Mouse (Mus musculus) thymus, adult 2 months (tissue): ENCODE results near the gene Ckap4. TPM values are rescaled to one million over a fixed set of nuclear protein-coding genes. Genes with fewer than 3 reads are reported as not detected.

ENCODE experiments used
- DNase-seq: peaks from one replicate; pipeline ENCODE4 v3.0.0; 2021
- H3K27ac ChIP-seq: fragments of 200-500 bp; 2 replicates; pipeline ENCODE4 v1.5.1; 2012; ENCODE audit warnings: low read length, control low read depth; ENCODE audit not compliant: control insufficient read depth, insufficient read depth
- H3K27me3 ChIP-seq: fragments of 200-500 bp; 2 replicates; pipeline ENCODE4 v1.6.1; 2012; ENCODE audit warnings: mild to moderate bottlenecking, low read length, moderate library complexity, mixed read lengths; ENCODE audit not compliant: control insufficient read depth, insufficient read depth
- H3K36me3 ChIP-seq: fragments of 200-500 bp; 2 replicates; pipeline ENCODE4 v1.6.1; 2012; ENCODE audit warnings: mild to moderate bottlenecking, low read length, moderate library complexity; ENCODE audit not compliant: control insufficient read depth, insufficient read depth
- H3K4me1 ChIP-seq: fragments of 200-500 bp; replicated peaks from 2 replicates; pipeline ENCODE4 v1.6.1; 2012; ENCODE audit warnings: low read length; ENCODE audit not compliant: control insufficient read depth, insufficient read depth
- H3K4me3 ChIP-seq: fragments of 200-500 bp; 2 replicates; pipeline ENCODE4 v1.5.1; 2012; ENCODE audit warnings: mild to moderate bottlenecking, low read length, control low read depth, moderate library complexity; ENCODE audit not compliant: control insufficient read depth, insufficient read depth
- CTCF ChIP-seq: fragments of 200-500 bp; IDR thresholded peaks from 2 replicates; pipeline ENCODE4 v1.5.1; 2012; ENCODE audit warnings: mild to moderate bottlenecking, control low read depth, low read length, moderate library complexity, borderline replicate concordance; ENCODE audit not compliant: control insufficient read depth, poor library complexity, insufficient read depth; ENCODE audit errors: extremely low read depth
- POLR2A ChIP-seq: fragments of 200-500 bp; IDR thresholded peaks from 2 replicates; pipeline ENCODE4 v1.6.1; 2012; ENCODE audit warnings: mild to moderate bottlenecking, low read length, control low read depth, moderate library complexity; ENCODE audit not compliant: control insufficient read depth, poor library complexity, insufficient read depth; ENCODE audit errors: extremely low read depth
- WGBS: fragments of 180-500 bp; shearing (Covaris S2); methylation state at CpG from one replicate; pipeline ENCODE4 v1.1.7; 2018; 5-methylcytosine and 5-hydroxymethylcytosine counted together
- polyA plus RNA-seq: library from polyadenylated mRNA; depleted of rRNA; stranded (reverse); fragments of >200 nt; gene quantifications from 2 replicates; pipeline ENCODE4 v1.2.3, GENCODE M21; 2012

Gene Ckap4
- polyA plus RNA-seq, 1 experiment, result 8.0 TPM

GRCm38 (mm10) chr10:84515512-84515950, 18.3 kb downstream of the Ckap4 start:
- peak; percentile 77 for DNase-seq
- no peak overlapping the region for H3K27ac ChIP-seq
- no peak for TF ChIP-seq CTCF
- no peak for TF ChIP-seq POLR2A
- no peak overlapping the region for H3K4me3 ChIP-seq
- H3K36me3 ChIP-seq, result no peaks in the 10 kb centered on the region
- peaks cover 7% of the 10 kb centered on the region for H3K4me1 ChIP-seq
- H3K27me3 ChIP-seq, result no peaks in the 10 kb centered on the region
- WGBS, result 22% methylated on average over 3 of the region's 3 CpGs

- TF ChIP-seq POLR2A (no peak), CTCF (peak; percentile 58; the same call in 1 of the 2 replicates)
- Histone ChIP-seq H3K27me3 (no peaks in the 10 kb centered on the region), H3K4me1 (peaks cover 7% of the 10 kb centered on the region), H3K27ac (no peak overlapping the region), H3K4me3 (no peak overlapping the region), H3K36me3 (no peaks in the 10 kb centered on the region)
- WGBS, result 46% methylated on average over 5 of the region's 5 CpGs
- peak; percentile 75 for DNase-seq
Measured at GRCm38 (mm10) chr10:84514038-84514578, 19.8 kb downstream of the Ckap4 start.

- no peak overlapping the region for H3K27ac ChIP-seq
- DNase-seq, result no peak
- H3K4me3 ChIP-seq, result no peak overlapping the region
- H3K27me3 ChIP-seq, result no peaks in the 10 kb centered on the region
- TF ChIP-seq CTCF (no peak), POLR2A (no peak)
- peaks cover 7% of the 10 kb centered on the region for H3K4me1 ChIP-seq
- H3K36me3 ChIP-seq, result no peaks in the 10 kb centered on the region
Measured at GRCm38 (mm10) chr10:84512766-84513165, 21.1 kb downstream of the Ckap4 start.

- DNase-seq, result no peak
- no peak overlapping the region for H3K27ac ChIP-seq
- 64% methylated on average over 1 of the region's 1 CpGs for WGBS
- no peak overlapping the region for H3K4me3 ChIP-seq
- no peaks in the 10 kb centered on the region for H3K27me3 ChIP-seq
- no peak for TF ChIP-seq POLR2A
- TF ChIP-seq CTCF, result no peak
- H3K4me1 ChIP-seq, result no peaks in the 10 kb centered on the region
- no peaks in the 10 kb centered on the region for H3K36me3 ChIP-seq
Measured at GRCm38 (mm10) chr10:84508603-84509002, 25.3 kb downstream of the Ckap4 start.

- Histone ChIP-seq H3K4me3 (no peak overlapping the region), H3K4me1 (no peaks in the 10 kb centered on the region), H3K36me3 (no peaks in the 10 kb centered on the region), H3K27me3 (no peaks in the 10 kb centered on the region), H3K27ac (no peak overlapping the region)
- TF ChIP-seq POLR2A (no peak), CTCF (no peak)
- 42% methylated on average over 2 of the region's 2 CpGs for WGBS
- no peak for DNase-seq
Measured at GRCm38 (mm10) chr10:84498867-84499266, 35.0 kb downstream of the Ckap4 start.

GRCm38 (mm10) chr10:84496805-84497204, 37.1 kb downstream of the Ckap4 start:
- 94% methylated on average over 2 of the region's 2 CpGs for WGBS
- no peak for TF ChIP-seq CTCF
- no peaks in the 10 kb centered on the region for H3K4me1 ChIP-seq
- no peak for DNase-seq
- no peaks in the 10 kb centered on the region for H3K27me3 ChIP-seq
- no peaks in the 10 kb centered on the region for H3K36me3 ChIP-seq
- H3K27ac ChIP-seq, result no peak overlapping the region
- no peak overlapping the region for H3K4me3 ChIP-seq

- no peaks in the 10 kb centered on the region for H3K4me1 ChIP-seq
- no peak for TF ChIP-seq CTCF
- TF ChIP-seq POLR2A, result no peak
- no peak overlapping the region for H3K4me3 ChIP-seq
- H3K27me3 ChIP-seq, result no peaks in the 10 kb centered on the region
- H3K27ac ChIP-seq, result no peak overlapping the region
- no peak for DNase-seq
- WGBS, result 92% methylated on average over 7 of the region's 7 CpGs
- no peaks in the 10 kb centered on the region for H3K36me3 ChIP-seq
Measured at GRCm38 (mm10) chr10:84494432-84494831, 39.4 kb downstream of the Ckap4 start.
